Mouse (Mus musculus): ENCODE measurements around the gene Gm6034.

DNA sequence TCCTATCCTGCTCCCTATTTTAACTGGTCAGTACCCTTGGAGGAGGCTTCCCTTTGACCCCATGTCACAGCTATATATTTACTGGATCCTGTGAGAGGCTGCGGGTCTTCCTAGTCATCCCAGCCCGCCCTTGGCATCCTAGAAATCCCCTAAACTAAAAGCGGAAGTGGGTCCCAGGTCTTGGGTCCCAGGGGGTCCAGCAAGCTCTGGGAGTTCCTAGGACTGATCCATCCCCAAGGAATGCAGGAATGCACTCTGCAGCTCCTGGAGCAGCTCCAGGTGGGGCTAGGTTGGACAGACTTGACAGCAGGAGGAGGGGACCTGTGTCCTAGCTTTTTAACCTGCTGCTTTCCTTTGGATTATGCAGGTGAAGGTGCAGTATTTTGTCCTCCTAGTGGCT lies 51.2 kb downstream of the Gm6034 start:
- TF ChIP-seq GATA1 (IDR thresholded peaks at IDR 0.05; ENCODE audit: low read length) = no peak
- no peak for TF ChIP-seq TAL1 (IDR thresholded peaks at IDR 0.05; ENCODE audit: low read length)
